Mouse (Mus musculus): Measurements from ENCODE around the gene Ppfibp2. TPM values are rescaled to one million over a fixed set of nuclear protein-coding genes. Genes with fewer than 3 reads are reported as not detected.

The Ppfibp2 gene
- total RNA-seq (2014; fragmentation: Nextera tagmentation) (not detected in 2 replicates), total RNA-seq (2017) (0.06 and 0.27 TPM in 2 replicates), polyA plus RNA-seq (2012) (not detected in 2 replicates)

- ATAC-seq (ENCODE audit: extremely low read depth, insufficient number of reproducible peaks, low FRiP score, poor library complexity, severe bottlenecking), result no peak
- no peaks in the 10 kb centered on the region for H3K27me3 ChIP-seq (ENCODE audit: insufficient read depth, low read length)
- no peaks in the 10 kb centered on the region for H3K4me1 ChIP-seq (ENCODE audit: insufficient read depth, low read depth, low read length)
- TF ChIP-seq CTCF (IDR thresholded peaks at IDR 0.05; ENCODE audit: low read depth, low read length) (no peak), GATA1 (IDR thresholded peaks at IDR 0.05; ENCODE audit: borderline replicate concordance, low read length) (no peak), GATA2 (IDR thresholded peaks at IDR 0.05; ENCODE audit: borderline replicate concordance, low read depth, low read length) (no peak), POLR2AphosphoS5 (IDR thresholded peaks at IDR 0.05; ENCODE audit: insufficient replicate concordance, low read depth, low read length) (no peak), TAL1 (conservative IDR thresholded peaks at IDR 0.05; ENCODE audit: low read depth, low read length) (no peak)
- no peaks in the 10 kb centered on the region for H3K36me3 ChIP-seq (replicated peaks)
- DNase-seq (ENCODE audit: low spot score), result no peak
- peaks cover 39% of the 10 kb centered on the region for H3K9me3 ChIP-seq (replicated peaks)
- no peak within 1 kb of the TSS; the same call in 1 of the 2 replicates for H3K4me3 ChIP-seq (ENCODE audit: low read depth, low read length)
Observed at GRCm38 (mm10) chr7:107594857-107595402, at the start of gene Ppfibp2. TSS of gene Ppfibp2 (plus strand) at chr7:107595207.

- no peak for TF ChIP-seq CTCF (IDR thresholded peaks at IDR 0.05; ENCODE audit: low read depth, low read length)
- TF ChIP-seq TAL1 (conservative IDR thresholded peaks at IDR 0.05; ENCODE audit: low read depth, low read length), result no peak
- no peak for TF ChIP-seq POLR2AphosphoS5 (IDR thresholded peaks at IDR 0.05; ENCODE audit: insufficient replicate concordance, low read depth, low read length)
- TF ChIP-seq GATA1 (IDR thresholded peaks at IDR 0.05; ENCODE audit: borderline replicate concordance, low read length), result no peak
- no peak for TF ChIP-seq GATA2 (IDR thresholded peaks at IDR 0.05; ENCODE audit: borderline replicate concordance, low read depth, low read length)
- no peak for DNase-seq (ENCODE audit: low spot score)
- H3K27me3 ChIP-seq (ENCODE audit: insufficient read depth, low read length), result no peaks in the 10 kb centered on the region
- no peaks in the 10 kb centered on the region for H3K36me3 ChIP-seq (replicated peaks)
- no peak overlapping the region for H3K4me3 ChIP-seq (ENCODE audit: low read depth, low read length)
- H3K9me3 ChIP-seq (replicated peaks), result peaks cover 37% of the 10 kb centered on the region
- no peak for ATAC-seq (ENCODE audit: extremely low read depth, insufficient number of reproducible peaks, low FRiP score, poor library complexity, severe bottlenecking)
- no peaks in the 10 kb centered on the region for H3K4me1 ChIP-seq (ENCODE audit: insufficient read depth, low read depth, low read length)
Observed at GRCm38 (mm10) chr7:107547872-107548271, 47.1 kb upstream of the Ppfibp2 start.

- Histone ChIP-seq H3K36me3 (replicated peaks) (no peaks in the 10 kb centered on the region), H3K4me1 (ENCODE audit: insufficient read depth, low read depth, low read length) (no peaks in the 10 kb centered on the region), H3K4me3 (ENCODE audit: low read depth, low read length) (no peak overlapping the region), H3K9me3 (replicated peaks) (peaks cover 18% of the 10 kb centered on the region), H3K27me3 (ENCODE audit: insufficient read depth, low read length) (no peaks in the 10 kb centered on the region)
- TF ChIP-seq TAL1 (conservative IDR thresholded peaks at IDR 0.05; ENCODE audit: low read depth, low read length), result no peak
- TF ChIP-seq GATA1 (IDR thresholded peaks at IDR 0.05; ENCODE audit: borderline replicate concordance, low read length), result no peak
- no peak for DNase-seq (ENCODE audit: low spot score)
- no peak for ATAC-seq (ENCODE audit: extremely low read depth, insufficient number of reproducible peaks, low FRiP score, poor library complexity, severe bottlenecking)
Observed at GRCm38 (mm10) chr7:107553461-107553860, 41.5 kb upstream of the Ppfibp2 start.

GRCm38 (mm10) chr7:107555906-107556305, 39.1 kb upstream of the Ppfibp2 start:
- H3K9me3 ChIP-seq (replicated peaks), result peaks cover 22% of the 10 kb centered on the region
- no peak overlapping the region for H3K4me3 ChIP-seq (ENCODE audit: low read depth, low read length)
- no peaks in the 10 kb centered on the region for H3K27me3 ChIP-seq (ENCODE audit: insufficient read depth, low read length)
- ATAC-seq (ENCODE audit: extremely low read depth, insufficient number of reproducible peaks, low FRiP score, poor library complexity, severe bottlenecking) (no peak), DNase-seq (ENCODE audit: low spot score) (no peak)
- H3K36me3 ChIP-seq (replicated peaks), result no peaks in the 10 kb centered on the region
- no peak for TF ChIP-seq CTCF (IDR thresholded peaks at IDR 0.05; ENCODE audit: low read depth, low read length)
- no peak for TF ChIP-seq GATA2 (IDR thresholded peaks at IDR 0.05; ENCODE audit: borderline replicate concordance, low read depth, low read length)
- no peak for TF ChIP-seq POLR2AphosphoS5 (IDR thresholded peaks at IDR 0.05; ENCODE audit: insufficient replicate concordance, low read depth, low read length)
- TF ChIP-seq TAL1 (conservative IDR thresholded peaks at IDR 0.05; ENCODE audit: low read depth, low read length), result no peak
- no peak for TF ChIP-seq GATA1 (IDR thresholded peaks at IDR 0.05; ENCODE audit: borderline replicate concordance, low read length)
- H3K4me1 ChIP-seq (ENCODE audit: insufficient read depth, low read depth, low read length), result no peaks in the 10 kb centered on the region

GRCm38 (mm10) chr7:107560675-107561074, 34.3 kb upstream of the Ppfibp2 start:
- no peak for TF ChIP-seq GATA1 (IDR thresholded peaks at IDR 0.05; ENCODE audit: borderline replicate concordance, low read length)
- no peak for TF ChIP-seq GATA2 (IDR thresholded peaks at IDR 0.05; ENCODE audit: borderline replicate concordance, low read depth, low read length)
- TF ChIP-seq POLR2AphosphoS5 (IDR thresholded peaks at IDR 0.05; ENCODE audit: insufficient replicate concordance, low read depth, low read length), result no peak
- no peak for TF ChIP-seq CTCF (IDR thresholded peaks at IDR 0.05; ENCODE audit: low read depth, low read length)
- no peak for TF ChIP-seq TAL1 (conservative IDR thresholded peaks at IDR 0.05; ENCODE audit: low read depth, low read length)

GRCm38 (mm10) chr7:107561584-107561983, 33.4 kb upstream of the Ppfibp2 start:
- no peak for ATAC-seq (ENCODE audit: extremely low read depth, insufficient number of reproducible peaks, low FRiP score, poor library complexity, severe bottlenecking)
- TF ChIP-seq CTCF (IDR thresholded peaks at IDR 0.05; ENCODE audit: low read depth, low read length), result no peak

More at GRCm38 (mm10) chr7:107560675-107561074, 34.3 kb upstream of the Ppfibp2 start:
- Histone ChIP-seq H3K4me3 (ENCODE audit: low read depth, low read length) (no peak overlapping the region), H3K4me1 (ENCODE audit: insufficient read depth, low read depth, low read length) (no peaks in the 10 kb centered on the region), H3K9me3 (replicated peaks) (peaks cover 20% of the 10 kb centered on the region), H3K36me3 (replicated peaks) (no peaks in the 10 kb centered on the region), H3K27me3 (ENCODE audit: insufficient read depth, low read length) (no peaks in the 10 kb centered on the region)
- DNase-seq (ENCODE audit: low spot score) (no peak), ATAC-seq (ENCODE audit: extremely low read depth, insufficient number of reproducible peaks, low FRiP score, poor library complexity, severe bottlenecking) (no peak)

GRCm38 (mm10) chr7:107563727-107564126, 31.3 kb upstream of the Ppfibp2 start:
- no peaks in the 10 kb centered on the region for H3K4me1 ChIP-seq (ENCODE audit: insufficient read depth, low read depth, low read length)
- H3K4me3 ChIP-seq (ENCODE audit: low read depth, low read length), result no peak overlapping the region
- no peaks in the 10 kb centered on the region for H3K27me3 ChIP-seq (ENCODE audit: insufficient read depth, low read length)
- H3K9me3 ChIP-seq (replicated peaks), result peaks cover 17% of the 10 kb centered on the region
- no peak for DNase-seq (ENCODE audit: low spot score)
- H3K36me3 ChIP-seq (replicated peaks), result no peaks in the 10 kb centered on the region
- ATAC-seq (ENCODE audit: extremely low read depth, insufficient number of reproducible peaks, low FRiP score, poor library complexity, severe bottlenecking), result no peak
- TF ChIP-seq GATA1 (IDR thresholded peaks at IDR 0.05; ENCODE audit: borderline replicate concordance, low read length), result no peak

More at GRCm38 (mm10) chr7:107561584-107561983, 33.4 kb upstream of the Ppfibp2 start:
- H3K27me3 ChIP-seq (ENCODE audit: insufficient read depth, low read length), result no peaks in the 10 kb centered on the region
- no peaks in the 10 kb centered on the region for H3K4me1 ChIP-seq (ENCODE audit: insufficient read depth, low read depth, low read length)
- H3K9me3 ChIP-seq (replicated peaks), result peaks cover 20% of the 10 kb centered on the region
- H3K4me3 ChIP-seq (ENCODE audit: low read depth, low read length), result no peak overlapping the region
- H3K36me3 ChIP-seq (replicated peaks), result no peaks in the 10 kb centered on the region
- DNase-seq (ENCODE audit: low spot score), result no peak
